Mouse (Mus musculus) kidney, adult 8-10 months (tissue): ENCODE measurements around the gene Ncoa1.

Experiments
- DNase-seq, 2 experiments: peaks; one replicate each; pipeline ENCODE4 v3.0.0; 2022

Gene Ncoa1

GRCm38 (mm10) chr12:4208405-4209133 lies 268.4 kb downstream of the Ncoa1 start:
- peak in 1 of 2 experiments; percentile 70 for DNase-seq

- DNase-seq: no peak
These were observed 270.9 kb downstream of the Ncoa1 start for GRCm38 (mm10) chr12:4206106-4206505.

- no peak for DNase-seq
These were observed 274.8 kb downstream of the Ncoa1 start for GRCm38 (mm10) chr12:4202206-4202605.

- DNase-seq: no peak
These were observed 275.4 kb downstream of the Ncoa1 start for GRCm38 (mm10) chr12:4201454-4202200.

- no peak for DNase-seq
These were observed 277.7 kb downstream of the Ncoa1 start for GRCm38 (mm10) chr12:4199271-4199670.

GRCm38 (mm10) chr12:4198702-4199101 lies 278.3 kb downstream of the Ncoa1 start:
- DNase-seq: no peak
